Mouse (Mus musculus): ENCODE results near the gene Phldb1. TPM values are rescaled to one million over a fixed set of nuclear protein-coding genes. Genes with fewer than 3 reads are reported as not detected.
A peak's percentile ranks its signal among the peaks of the same experiment; 100 is the strongest.

Phldb1 gene
- polyA plus RNA-seq, 1 experiment: 62.2 TPM

GRCm38 (mm10) chr9:44719632-44720357 is 15.2 kb downstream of the Phldb1 start:
- peak overlapping the region; percentile 50 for H3K4me3 ChIP-seq

GRCm38 (mm10) chr9:44718937-44719631 is 15.9 kb downstream of the Phldb1 start:
- TF ChIP-seq MYOG (IDR thresholded peaks at IDR 0.05; ENCODE audit: control insufficient read depth in 1 of 3, insufficient read depth in 1 of 3, insufficient read length in 2 of 3, low read depth in 2 of 3) (no peak), E2F4 (IDR thresholded peaks at IDR 0.05; ENCODE audit: insufficient read depth) (no peak), POLR2AphosphoS2 (IDR thresholded peaks at IDR 0.05; ENCODE audit: insufficient read length, low read depth) (no peak), POLR2A (IDR thresholded peaks at IDR 0.05; ENCODE audit: insufficient read length, low read depth) (no peak), SRF (IDR thresholded peaks at IDR 0.05; ENCODE audit: control insufficient read depth, insufficient read length, low read depth) (no peak), MYOD1 (IDR thresholded peaks at IDR 0.05; ENCODE audit: control insufficient read depth in 1 of 3, insufficient read length in 2 of 3, low read depth in 2 of 3) (no peak), USF1 (IDR thresholded peaks at IDR 0.05; ENCODE audit: low read depth) (no peak), CEBPB (IDR thresholded peaks at IDR 0.05; ENCODE audit: insufficient read depth, poor library complexity, severe bottlenecking) (no peak), TCF3 (IDR thresholded peaks at IDR 0.05; ENCODE audit: insufficient read length, low read depth) (no peak), TCF12 (IDR thresholded peaks at IDR 0.05; ENCODE audit: insufficient read depth, poor library complexity, severe bottlenecking) (no peak), MAX (IDR thresholded peaks at IDR 0.05; ENCODE audit: low read depth) (no peak)
- no peak overlapping the region for H3ac ChIP-seq (ENCODE audit: control insufficient read depth, insufficient read length)
- no peak overlapping the region for H3K4me2 ChIP-seq (ENCODE audit: low read depth)
- peaks cover 8% of the 10 kb centered on the region for H3K36me3 ChIP-seq (ENCODE audit: control insufficient read depth, insufficient read depth)
- H3K4me3 ChIP-seq: no peak overlapping the region
- peaks cover 10% of the 10 kb centered on the region for H3K79me2 ChIP-seq (ENCODE audit: control insufficient read depth, insufficient read depth)
- no peaks in the 10 kb centered on the region for H3K27me3 ChIP-seq (ENCODE audit: control insufficient read depth, insufficient read depth, insufficient read length)

More at GRCm38 (mm10) chr9:44719632-44720357, 15.2 kb downstream of the Phldb1 start:
- TF ChIP-seq E2F4 (IDR thresholded peaks at IDR 0.05; ENCODE audit: insufficient read depth) (no peak), MAX (IDR thresholded peaks at IDR 0.05; ENCODE audit: low read depth) (no peak), CEBPB (IDR thresholded peaks at IDR 0.05; ENCODE audit: insufficient read depth, poor library complexity, severe bottlenecking) (no peak), POLR2AphosphoS2 (IDR thresholded peaks at IDR 0.05; ENCODE audit: insufficient read length, low read depth) (no peak)
- no peaks in the 10 kb centered on the region for H3K27me3 ChIP-seq (ENCODE audit: control insufficient read depth, insufficient read depth, insufficient read length)
- peaks cover 6% of the 10 kb centered on the region for H3K79me2 ChIP-seq (ENCODE audit: control insufficient read depth, insufficient read depth)
- H3ac ChIP-seq (ENCODE audit: control insufficient read depth, insufficient read length): peak overlapping the region; percentile 9
- peak overlapping the region; percentile 85 for H3K4me2 ChIP-seq (ENCODE audit: low read depth)
- peaks cover under 1% of the 10 kb centered on the region for H3K36me3 ChIP-seq (ENCODE audit: control insufficient read depth, insufficient read depth)

- Histone ChIP-seq H3K36me3 (ENCODE audit: control insufficient read depth, insufficient read depth) (peaks cover 8% of the 10 kb centered on the region), H3ac (ENCODE audit: control insufficient read depth, insufficient read length) (no peak overlapping the region), H3K4me3 (no peak overlapping the region), H3K4me2 (ENCODE audit: low read depth) (no peak overlapping the region), H3K27me3 (ENCODE audit: control insufficient read depth, insufficient read depth, insufficient read length) (no peaks in the 10 kb centered on the region), H3K79me2 (ENCODE audit: control insufficient read depth, insufficient read depth) (peaks cover 10% of the 10 kb centered on the region)
- no peak for TF ChIP-seq POLR2AphosphoS2 (IDR thresholded peaks at IDR 0.05; ENCODE audit: insufficient read length, low read depth)
- TF ChIP-seq SRF (IDR thresholded peaks at IDR 0.05; ENCODE audit: control insufficient read depth, insufficient read length, low read depth): no peak
- peak; percentile 84 for TF ChIP-seq TCF3 (IDR thresholded peaks at IDR 0.05; ENCODE audit: insufficient read length, low read depth)
- peak; percentile 54 for TF ChIP-seq USF1 (IDR thresholded peaks at IDR 0.05; ENCODE audit: low read depth)
- TF ChIP-seq REST (IDR thresholded peaks at IDR 0.05; ENCODE audit: insufficient read depth, insufficient read length): no peak
- TF ChIP-seq MAX (IDR thresholded peaks at IDR 0.05; ENCODE audit: low read depth): no peak
- TF ChIP-seq MYOD1 (IDR thresholded peaks at IDR 0.05; ENCODE audit: control insufficient read depth in 1 of 3, insufficient read length in 2 of 3, low read depth in 2 of 3): peak in 2 of 3 experiments; percentile 72 to 83
- TF ChIP-seq E2F4 (IDR thresholded peaks at IDR 0.05; ENCODE audit: insufficient read depth): no peak
- TF ChIP-seq CEBPB (IDR thresholded peaks at IDR 0.05; ENCODE audit: insufficient read depth, poor library complexity, severe bottlenecking): no peak
- peak in 2 of 3 experiments; percentile 80 to 90 for TF ChIP-seq MYOG (IDR thresholded peaks at IDR 0.05; ENCODE audit: control insufficient read depth in 1 of 3, insufficient read depth in 1 of 3, insufficient read length in 2 of 3, low read depth in 2 of 3)
- TF ChIP-seq POLR2A (IDR thresholded peaks at IDR 0.05; ENCODE audit: insufficient read length, low read depth): no peak
- peak; percentile 43 for TF ChIP-seq TCF12 (IDR thresholded peaks at IDR 0.05; ENCODE audit: insufficient read depth, poor library complexity, severe bottlenecking)
Observed at GRCm38 (mm10) chr9:44717822-44718242, 17.2 kb downstream of the Phldb1 start.

- H3K79me2 ChIP-seq (ENCODE audit: control insufficient read depth, insufficient read depth): peaks cover 12% of the 10 kb centered on the region
- TF ChIP-seq MAX (IDR thresholded peaks at IDR 0.05; ENCODE audit: low read depth): no peak
- TF ChIP-seq REST (IDR thresholded peaks at IDR 0.05; ENCODE audit: insufficient read depth, insufficient read length): no peak
- no peak for TF ChIP-seq SRF (IDR thresholded peaks at IDR 0.05; ENCODE audit: control insufficient read depth, insufficient read length, low read depth)
- TF ChIP-seq E2F4 (IDR thresholded peaks at IDR 0.05; ENCODE audit: insufficient read depth): no peak
- no peak for TF ChIP-seq MYOD1 (IDR thresholded peaks at IDR 0.05; ENCODE audit: control insufficient read depth in 1 of 3, insufficient read length in 2 of 3, low read depth in 2 of 3)
- TF ChIP-seq TCF12 (IDR thresholded peaks at IDR 0.05; ENCODE audit: insufficient read depth, poor library complexity, severe bottlenecking): no peak
- no peak for TF ChIP-seq TCF3 (IDR thresholded peaks at IDR 0.05; ENCODE audit: insufficient read length, low read depth)
- TF ChIP-seq USF1 (IDR thresholded peaks at IDR 0.05; ENCODE audit: low read depth): no peak
- H3K36me3 ChIP-seq (ENCODE audit: control insufficient read depth, insufficient read depth): peaks cover 11% of the 10 kb centered on the region
Observed at GRCm38 (mm10) chr9:44716997-44717821, 17.8 kb downstream of the Phldb1 start.

More at GRCm38 (mm10) chr9:44716997-44717821, 17.8 kb downstream of the Phldb1 start:
- Histone ChIP-seq H3K27me3 (ENCODE audit: control insufficient read depth, insufficient read depth, insufficient read length) (no peaks in the 10 kb centered on the region), H3ac (ENCODE audit: control insufficient read depth, insufficient read length) (no peak overlapping the region), H3K4me2 (ENCODE audit: low read depth) (no peak overlapping the region), H3K4me3 (no peak overlapping the region)

All from myocyte (in vitro differentiated cells).